Comparison of ENCODE assay signal across 9 mouse cellular contexts in the genomic region with DNA sequence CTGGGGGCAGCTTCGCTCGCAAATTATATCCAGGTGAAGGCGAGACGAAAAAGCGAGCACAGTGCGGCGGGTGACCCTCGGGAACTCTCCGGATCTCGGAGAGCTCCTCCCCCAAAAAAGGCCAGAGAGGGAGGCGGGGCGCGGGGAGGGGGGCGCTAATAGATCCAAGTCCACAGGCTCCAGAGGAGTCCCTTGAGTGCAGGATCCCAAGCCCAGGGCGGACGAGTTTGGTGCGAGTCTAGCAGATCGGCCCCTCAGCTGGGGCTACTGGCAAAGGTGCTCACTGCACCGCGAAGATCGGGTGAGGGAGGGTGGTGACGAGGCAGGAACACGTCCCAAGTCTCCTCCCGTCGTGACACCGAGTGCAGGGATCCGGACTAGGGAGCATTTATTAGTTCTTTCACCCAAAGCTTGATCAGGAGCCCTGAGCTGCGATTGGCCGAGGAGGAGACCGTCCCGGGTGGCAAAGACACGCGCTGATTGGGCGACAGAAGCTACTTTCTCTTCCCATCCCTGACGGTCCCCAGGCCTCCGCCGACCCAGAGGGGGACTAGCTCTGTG. TPM values are rescaled to one million over a fixed set of nuclear protein-coding genes. Genes with fewer than 3 reads are reported as not detected.
DNase-seq lines count a peak whose midpoint lies in the region; ATAC-seq and TF ChIP-seq lines count a peak whose summit lies in the region.
"Had no signal": no experiment of that assay in that cellular context is flagged by ENCODE, and none has a peak within 500 bp of the region (broad histone marks: within the 10 kb centered on the region; RNA-seq: fewer than 3 reads in every experiment).

Gene Pax3 (minus strand): TSS at position 384 of the 561 bp plus-strand sequence.

- peaks cover 55% of the 10 kb centered on the region for H3K27me3 ChIP-seq in G1E (ENCODE audit: insufficient read depth, low read length)
- peaks cover 94% of the 10 kb centered on the region for H3K27me3 ChIP-seq in forebrain, embryonic 15.5 days
- H3K27me3 ChIP-seq in limb, embryonic 13.5 days, result peaks cover 96% of the 10 kb centered on the region
- peaks cover 79% of the 10 kb centered on the region for H3K27me3 ChIP-seq in stomach, embryonic 14.5 days (ENCODE audit: control insufficient read depth, insufficient read depth, low read length)

- peaks cover 29% of the 10 kb centered on the region for H3K9me3 ChIP-seq in G1E (replicated peaks)
- no peaks in the 10 kb centered on the region for H3K9me3 ChIP-seq in forebrain, embryonic 15.5 days
- no peaks in the 10 kb centered on the region for H3K9me3 ChIP-seq in limb, embryonic 13.5 days
- H3K9me3 ChIP-seq in stomach, embryonic 14.5 days (ENCODE audit: control insufficient read depth, low read depth, low read length), result no peaks in the 10 kb centered on the region

- under 1% methylated on average over 36 of the region's 37 CpGs for WGBS in forebrain, embryonic 15.5 days
- under 1% methylated on average over 37 of the region's 37 CpGs for WGBS in limb, embryonic 13.5 days
- WGBS in stomach, embryonic 14.5 days, result under 1% methylated on average over 37 of the region's 37 CpGs

- H3K4me1 ChIP-seq in G1E (ENCODE audit: insufficient read depth, low read depth, low read length), result peaks cover 37% of the 10 kb centered on the region
- H3K4me1 ChIP-seq in forebrain, embryonic 15.5 days, result peaks cover 9% of the 10 kb centered on the region
- H3K4me1 ChIP-seq in limb, embryonic 13.5 days, result peaks cover 20% of the 10 kb centered on the region
- H3K4me1 ChIP-seq in stomach, embryonic 14.5 days (ENCODE audit: control insufficient read depth, insufficient read depth, low read length), result no peaks in the 10 kb centered on the region

- intact Hi-C loops in gastrocnemius, adult 2 months (cut with DNase I), result no loop called here

- no peak within 1 kb of the TSS for H3K9ac ChIP-seq in forebrain, embryonic 15.5 days (replicated peaks)
- peak within 1 kb of the TSS; percentile 39; the same call in 1 of the 2 replicates for H3K9ac ChIP-seq in limb, embryonic 13.5 days
- H3K9ac ChIP-seq in stomach, embryonic 14.5 days (replicated peaks; ENCODE audit: low read depth, low read length), result no peak within 1 kb of the TSS

- peak; percentile 36 for DNase-seq in gastrocnemius, adult 2 months
- no peak for DNase-seq in gastrocnemius, postnatal 10 days
- DNase-seq in G1E (ENCODE audit: low spot score), result peak; percentile 80
- no peak for DNase-seq in frontal cortex, adult 2 months (ENCODE audit: extremely low spot score in 1 of 2, low spot score in 1 of 2)
- no peak for DNase-seq in ovary, postnatal 10 days (ENCODE audit: low spot score)

- no peak within 1 kb of the TSS; the same call in 1 of the 2 replicates for H3K4me2 ChIP-seq in forebrain, embryonic 15.5 days (replicated peaks)
- peak within 1 kb of the TSS; percentile 64 for H3K4me2 ChIP-seq in limb, embryonic 13.5 days (replicated peaks)
- H3K4me2 ChIP-seq in stomach, embryonic 14.5 days (replicated peaks; ENCODE audit: low read depth, low read length), result peak within 1 kb of the TSS; percentile 24

- peak within 1 kb of the TSS; percentile 64 for H3K4me3 ChIP-seq in gastrocnemius, adult 2 months
- peak within 1 kb of the TSS; percentile 73 for H3K4me3 ChIP-seq in G1E (ENCODE audit: low read depth, low read length)
- H3K4me3 ChIP-seq in forebrain, embryonic 15.5 days, result peak within 1 kb of the TSS; percentile 16
- peak within 1 kb of the TSS; percentile 42 for H3K4me3 ChIP-seq in limb, embryonic 13.5 days
- H3K4me3 ChIP-seq in stomach, embryonic 14.5 days (ENCODE audit: low read depth, low read length), result no peak within 1 kb of the TSS

- H3K36me3 ChIP-seq in G1E (replicated peaks), result peaks cover 13% of the 10 kb centered on the region
- no peaks in the 10 kb centered on the region for H3K36me3 ChIP-seq in forebrain, embryonic 15.5 days
- H3K36me3 ChIP-seq in limb, embryonic 13.5 days, result no peaks in the 10 kb centered on the region
- no peaks in the 10 kb centered on the region for H3K36me3 ChIP-seq in stomach, embryonic 14.5 days (ENCODE audit: control insufficient read depth, insufficient read depth, low read length)

- ATAC-seq in G1E (ENCODE audit: extremely low read depth, insufficient number of reproducible peaks, low FRiP score, poor library complexity, severe bottlenecking), result peak; percentile 80
- ATAC-seq in forebrain, embryonic 15.5 days (replicated peaks), result peak; percentile 44; the same call in 1 of the 2 replicates
- no peak for ATAC-seq in limb, embryonic 13.5 days (ENCODE audit: low FRiP score, low read depth)
- no peak for ATAC-seq in stomach, embryonic 14.5 days (ENCODE audit: insufficient number of reproducible peaks, insufficient read depth, low FRiP score, low read depth)

- TF ChIP-seq CTCF in gastrocnemius, adult 2 months (IDR thresholded peaks at IDR 0.05), result no peak
- TF ChIP-seq CTCF in G1E (IDR thresholded peaks at IDR 0.05; ENCODE audit: low read depth, low read length), result no peak

- no peak within 1 kb of the TSS for H3K27ac ChIP-seq in gastrocnemius, adult 2 months
- H3K27ac ChIP-seq in forebrain, embryonic 15.5 days (replicated peaks), result no peak within 1 kb of the TSS
- no peak within 1 kb of the TSS for H3K27ac ChIP-seq in limb, embryonic 13.5 days
- no peak within 1 kb of the TSS for H3K27ac ChIP-seq in stomach, embryonic 14.5 days (ENCODE audit: low read length)

RNA-seq across cellular contexts. Expression of gene Pax3, which starts in this region (rescaled TPM):
- total RNA-seq in gastrocnemius, adult 2 months (2021), result not detected
- under 1 TPM in 1 of 2 experiments, not detected in 1; 0.07 TPM for total RNA-seq in gastrocnemius, postnatal 10 days (2021)
- total RNA-seq in G1E (2014; fragmentation: Nextera tagmentation) (22.1 and 22.9 TPM in 2 replicates), G1E (2017) (8.5 and 11.4 TPM in 2 replicates)
- polyA plus RNA-seq in G1E (2012), result 7.4 and 7.9 TPM in 2 replicates
- polyA plus RNA-seq in forebrain, embryonic 15.5 days (2015; fragmentation: Nextera tagmentation; extraction: Ambion mirVana), result 0.19 and 0.70 TPM in 2 replicates
- 0.95 and 1.1 TPM in 2 replicates for polyA plus RNA-seq in limb, embryonic 13.5 days (2015; fragmentation: Nextera tagmentation; extraction: Ambion mirVana)
- polyA plus RNA-seq in stomach, embryonic 14.5 days (2014; fragmentation: Nextera tagmentation; extraction: Ambion mirVana), result not detected in 2 replicates
- not detected in 2 replicates for polyA plus RNA-seq in frontal cortex, adult 2 months (2012; rRNA removed)
- total RNA-seq: MEL had no signal

Comparison
In these comparisons a context has a peak if more than half of its experiments do, and no peak if none do; other contexts are left out.
1. RNA of gene Pax3 (total RNA-seq): 8.5 to 22.9 TPM in G1E; 0.07 TPM in gastrocnemius, postnatal 10 days and not detected in gastrocnemius, adult 2 months; every median in the first group is over 4 times any median in the second.
2. Peak in DNase-seq and H3K4me3 ChIP-seq in gastrocnemius, adult 2 months; RNA of the gene not detected or under 1 TPM.
3. Peak in ATAC-seq and H3K4me3 ChIP-seq in forebrain, embryonic 15.5 days; RNA of the gene not detected or under 1 TPM.